Mouse (Mus musculus): ENCODE measurements around the gene Rad51b.
A peak's percentile ranks its signal among the peaks of the same experiment; 100 is the strongest.

The Rad51b gene

GRCm38 (mm10) chr12:79843002-79843401 lies 545.9 kb downstream of the Rad51b start:
- Histone ChIP-seq H3K4me1 (replicated peaks; ENCODE audit: low read depth, low read length) (peaks cover 59% of the 10 kb centered on the region), H3K36me3 (ENCODE audit: insufficient read depth, low read length) (no peaks in the 10 kb centered on the region), H3K4me3 (replicated peaks; ENCODE audit: low read length) (no peak overlapping the region), H3K27me3 (ENCODE audit: insufficient read depth, low read length) (peaks cover 10% of the 10 kb centered on the region; the same call in 1 of the 2 replicates), H3K9me3 (ENCODE audit: low read length) (no peaks in the 10 kb centered on the region)
- TF ChIP-seq POU5F1 (IDR thresholded peaks at IDR 0.05; ENCODE audit: borderline replicate concordance, low read length) (no peak), NANOG (IDR thresholded peaks at IDR 0.05; ENCODE audit: borderline replicate concordance, low read length) (no peak), CTCF (conservative IDR thresholded peaks at IDR 0.05; ENCODE audit: low read length) (no peak)

- peaks cover 58% of the 10 kb centered on the region for H3K4me1 ChIP-seq (replicated peaks; ENCODE audit: low read depth, low read length)
- peaks cover 10% of the 10 kb centered on the region; the same call in 1 of the 2 replicates for H3K27me3 ChIP-seq (ENCODE audit: insufficient read depth, low read length)
- no peaks in the 10 kb centered on the region for H3K36me3 ChIP-seq (ENCODE audit: insufficient read depth, low read length)
- no peak overlapping the region for H3K4me3 ChIP-seq (replicated peaks; ENCODE audit: low read length)
- no peaks in the 10 kb centered on the region for H3K9me3 ChIP-seq (ENCODE audit: low read length)
- TF ChIP-seq POU5F1 (IDR thresholded peaks at IDR 0.05; ENCODE audit: borderline replicate concordance, low read length) (no peak), NANOG (IDR thresholded peaks at IDR 0.05; ENCODE audit: borderline replicate concordance, low read length) (no peak), CTCF (conservative IDR thresholded peaks at IDR 0.05; ENCODE audit: low read length) (no peak)
These were observed 546.4 kb downstream of the Rad51b start for GRCm38 (mm10) chr12:79843496-79843895.

GRCm38 (mm10) chr12:79846247-79847151 lies 549.4 kb downstream of the Rad51b start:
- Histone ChIP-seq H3K4me3 (replicated peaks; ENCODE audit: low read length) (no peak overlapping the region), H3K36me3 (ENCODE audit: insufficient read depth, low read length) (no peaks in the 10 kb centered on the region), H3K9me3 (ENCODE audit: low read length) (no peaks in the 10 kb centered on the region), H3K4me1 (replicated peaks; ENCODE audit: low read depth, low read length) (peaks cover 56% of the 10 kb centered on the region), H3K27me3 (ENCODE audit: insufficient read depth, low read length) (peaks cover 6% of the 10 kb centered on the region)
- TF ChIP-seq NANOG (IDR thresholded peaks at IDR 0.05; ENCODE audit: borderline replicate concordance, low read length) (no peak), CTCF (conservative IDR thresholded peaks at IDR 0.05; ENCODE audit: low read length) (no peak), POU5F1 (IDR thresholded peaks at IDR 0.05; ENCODE audit: borderline replicate concordance, low read length) (no peak)

- H3K36me3 ChIP-seq (ENCODE audit: insufficient read depth, low read length): no peaks in the 10 kb centered on the region
- H3K27me3 ChIP-seq (ENCODE audit: insufficient read depth, low read length): peaks cover 6% of the 10 kb centered on the region
- TF ChIP-seq POU5F1 (IDR thresholded peaks at IDR 0.05; ENCODE audit: borderline replicate concordance, low read length) (no peak), NANOG (IDR thresholded peaks at IDR 0.05; ENCODE audit: borderline replicate concordance, low read length) (no peak), CTCF (conservative IDR thresholded peaks at IDR 0.05; ENCODE audit: low read length) (no peak)
- H3K4me1 ChIP-seq (replicated peaks; ENCODE audit: low read depth, low read length): peaks cover 61% of the 10 kb centered on the region
- H3K9me3 ChIP-seq (ENCODE audit: low read length): no peaks in the 10 kb centered on the region
- no peak overlapping the region for H3K4me3 ChIP-seq (replicated peaks; ENCODE audit: low read length)
These were observed 551.5 kb downstream of the Rad51b start for GRCm38 (mm10) chr12:79848539-79848938.

DNA sequence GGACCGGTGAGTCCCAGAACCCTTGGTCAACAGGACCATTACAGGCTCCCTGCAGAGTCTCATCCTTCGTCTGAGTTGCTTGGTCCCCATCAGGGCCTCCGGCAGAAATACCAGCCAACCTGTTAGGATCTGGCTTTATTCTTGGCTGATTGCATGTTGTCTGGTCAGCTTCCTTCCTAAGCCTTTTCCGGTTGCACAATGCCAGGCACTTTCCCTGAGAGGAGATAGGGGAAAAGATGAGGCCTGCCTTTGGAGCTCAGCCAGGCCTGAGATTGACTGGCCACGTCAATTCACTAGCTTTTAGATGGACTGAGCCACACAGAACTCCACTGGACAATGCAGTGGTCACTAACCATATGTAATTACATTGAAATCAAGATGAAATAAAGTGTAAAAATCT lies 552.9 kb downstream of the Rad51b start:
- Histone ChIP-seq H3K4me3 (replicated peaks; ENCODE audit: low read length) (no peak overlapping the region), H3K4me1 (replicated peaks; ENCODE audit: low read depth, low read length) (peaks cover 58% of the 10 kb centered on the region), H3K9me3 (ENCODE audit: low read length) (no peaks in the 10 kb centered on the region), H3K36me3 (ENCODE audit: insufficient read depth, low read length) (no peaks in the 10 kb centered on the region), H3K27me3 (ENCODE audit: insufficient read depth, low read length) (peaks cover 9% of the 10 kb centered on the region)
- TF ChIP-seq CTCF (conservative IDR thresholded peaks at IDR 0.05; ENCODE audit: low read length) (no peak), POU5F1 (IDR thresholded peaks at IDR 0.05; ENCODE audit: borderline replicate concordance, low read length) (no peak), NANOG (IDR thresholded peaks at IDR 0.05; ENCODE audit: borderline replicate concordance, low read length) (no peak)

GRCm38 (mm10) chr12:79851898-79852297 lies 554.8 kb downstream of the Rad51b start:
- no peak for TF ChIP-seq CTCF (conservative IDR thresholded peaks at IDR 0.05; ENCODE audit: low read length)
- peak; percentile 57; the same call in 1 of the 2 replicates for TF ChIP-seq NANOG (IDR thresholded peaks at IDR 0.05; ENCODE audit: borderline replicate concordance, low read length)
- no peak for TF ChIP-seq POU5F1 (IDR thresholded peaks at IDR 0.05; ENCODE audit: borderline replicate concordance, low read length)
- Histone ChIP-seq H3K4me3 (replicated peaks; ENCODE audit: low read length) (peak overlapping the region; percentile 39; the same call in 1 of the 2 replicates), H3K4me1 (replicated peaks; ENCODE audit: low read depth, low read length) (peaks cover 50% of the 10 kb centered on the region), H3K9me3 (ENCODE audit: low read length) (no peaks in the 10 kb centered on the region), H3K36me3 (ENCODE audit: insufficient read depth, low read length) (no peaks in the 10 kb centered on the region), H3K27me3 (ENCODE audit: insufficient read depth, low read length) (peaks cover 25% of the 10 kb centered on the region)

GRCm38 (mm10) chr12:79852606-79853005 lies 555.5 kb downstream of the Rad51b start:
- peaks cover 23% of the 10 kb centered on the region for H3K27me3 ChIP-seq (ENCODE audit: insufficient read depth, low read length)
- H3K9me3 ChIP-seq (ENCODE audit: low read length): no peaks in the 10 kb centered on the region
- no peaks in the 10 kb centered on the region for H3K36me3 ChIP-seq (ENCODE audit: insufficient read depth, low read length)
- H3K4me1 ChIP-seq (replicated peaks; ENCODE audit: low read depth, low read length): peaks cover 43% of the 10 kb centered on the region
- peak; percentile 48 for TF ChIP-seq CTCF (conservative IDR thresholded peaks at IDR 0.05; ENCODE audit: low read length)
- TF ChIP-seq NANOG (IDR thresholded peaks at IDR 0.05; ENCODE audit: borderline replicate concordance, low read length): no peak
- no peak overlapping the region for H3K4me3 ChIP-seq (replicated peaks; ENCODE audit: low read length)

DNA sequence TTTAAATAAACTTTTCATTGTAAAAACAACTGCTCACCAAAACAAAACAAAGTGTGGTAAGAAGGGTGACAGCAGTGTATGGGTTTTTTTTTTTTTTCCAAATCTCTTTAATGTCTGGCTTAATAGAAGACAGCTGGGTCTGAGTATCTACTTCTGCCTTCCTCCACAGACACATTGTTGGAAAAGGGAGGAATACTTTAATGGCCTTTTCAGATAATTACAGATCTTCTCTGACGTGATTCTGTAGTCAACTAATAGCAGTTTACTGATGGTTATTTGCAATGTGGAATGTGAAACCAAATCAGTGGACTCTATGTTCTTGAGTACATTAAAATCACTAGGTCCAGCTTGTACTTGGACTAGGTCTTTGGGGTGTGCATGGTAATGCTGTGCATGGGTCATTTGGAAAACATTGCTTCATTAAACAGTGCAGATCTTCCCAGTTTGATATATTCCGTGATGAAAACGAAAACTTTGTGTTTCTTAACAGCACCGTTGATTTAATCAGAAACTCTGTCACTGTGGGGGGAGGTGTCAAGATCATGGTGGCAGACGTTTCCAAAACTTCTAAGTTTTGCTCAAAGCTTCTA lies 556.9 kb downstream of the Rad51b start:
- H3K4me3 ChIP-seq (replicated peaks; ENCODE audit: low read length): no peak overlapping the region
- TF ChIP-seq NANOG (IDR thresholded peaks at IDR 0.05; ENCODE audit: borderline replicate concordance, low read length) (no peak), POU5F1 (IDR thresholded peaks at IDR 0.05; ENCODE audit: borderline replicate concordance, low read length) (no peak), CTCF (conservative IDR thresholded peaks at IDR 0.05; ENCODE audit: low read length) (no peak)
- no peaks in the 10 kb centered on the region for H3K36me3 ChIP-seq (ENCODE audit: insufficient read depth, low read length)
- H3K4me1 ChIP-seq (replicated peaks; ENCODE audit: low read depth, low read length): peaks cover 34% of the 10 kb centered on the region
- peaks cover 26% of the 10 kb centered on the region for H3K27me3 ChIP-seq (ENCODE audit: insufficient read depth, low read length)
- H3K9me3 ChIP-seq (ENCODE audit: low read length): no peaks in the 10 kb centered on the region

All from E14TG2a.4 (cell line).